In genomic region chr1:125808426-125808825, GRCm38 (mm10) we compare ENCODE assay signal across 11 mouse cellular contexts.
A peak's percentile ranks its signal among the peaks of the same experiment; 100 is the strongest.
DNase-seq lines count a peak whose midpoint lies in the region; ATAC-seq lines count a peak whose summit lies in the region.
"Had no signal": no experiment of that assay in that cellular context is flagged by ENCODE, and none has a peak within 500 bp of the region (broad histone marks: within the 10 kb centered on the region; RNA-seq: fewer than 3 reads in every experiment).

No protein-coding gene starts in this region.

- no peak overlapping the region for H3K27ac ChIP-seq in hindbrain, embryonic 14.5 days
- H3K27ac ChIP-seq in hindbrain, embryonic 10.5 days: no peak overlapping the region
- H3K27ac ChIP-seq: heart, embryonic 13.5 days had no signal

- H3K27me3 ChIP-seq in hindbrain, embryonic 14.5 days (ENCODE audit: control insufficient read depth, insufficient read depth, low read length): no peaks in the 10 kb centered on the region
- no peaks in the 10 kb centered on the region for H3K27me3 ChIP-seq in hindbrain, embryonic 10.5 days (ENCODE audit: insufficient read depth, poor library complexity, severe bottlenecking)
- H3K27me3 ChIP-seq: heart, embryonic 13.5 days had no signal

- intact Hi-C loops in heart, postnatal 36 days (cut with DNase I): no loop called here

- no peaks in the 10 kb centered on the region for H3K36me3 ChIP-seq in hindbrain, embryonic 14.5 days (replicated peaks; ENCODE audit: control insufficient read depth, insufficient read depth)
- H3K36me3 ChIP-seq in hindbrain, embryonic 10.5 days: no peaks in the 10 kb centered on the region
- H3K36me3 ChIP-seq: heart, embryonic 13.5 days had no signal

- H3K9me3 ChIP-seq in hindbrain, embryonic 14.5 days (ENCODE audit: control insufficient read depth, low read length): no peaks in the 10 kb centered on the region
- H3K9me3 ChIP-seq in hindbrain, embryonic 10.5 days: no peaks in the 10 kb centered on the region
- H3K9me3 ChIP-seq: heart, embryonic 13.5 days had no signal

- H3K4me2 ChIP-seq in hindbrain, embryonic 14.5 days (replicated peaks): no peak overlapping the region
- H3K4me2 ChIP-seq: heart, embryonic 13.5 days; midbrain, embryonic 11.5 days had no signal

- peak; percentile 57 for DNase-seq in hindbrain, embryonic 14.5 days (ENCODE audit: low spot score)
- no peak for DNase-seq in hindbrain, embryonic 10.5 days (ENCODE audit: low spot score)
- DNase-seq in thymus, postnatal 0 days (ENCODE audit: low spot score): peak; percentile 10
- no peak for DNase-seq in thymus, adult 18-20 months
- DNase-seq in layer of hippocampus, postnatal 25 days (ENCODE audit: extremely low spot score in 1 of 2, low spot score in 1 of 2): peak; percentile 16 to 36
- no peak for DNase-seq in embryo, embryonic 9.5 days (ENCODE audit: extremely low spot score)
- DNase-seq in heart, postnatal 36 days: no peak
- no peak for DNase-seq in adipocyte (ENCODE audit: low spot score)

- 0 out of 2 replicates have a peak, but pooled peaks cover 4% of the 10 kb centered on the region for H3K4me1 ChIP-seq in hindbrain, embryonic 14.5 days (replicated peaks; ENCODE audit: control insufficient read depth, insufficient read depth, low read length)
- no peaks in the 10 kb centered on the region for H3K4me1 ChIP-seq in hindbrain, embryonic 10.5 days (replicated peaks)
- H3K4me1 ChIP-seq: heart, embryonic 13.5 days had no signal

- H3K9ac ChIP-seq in hindbrain, embryonic 14.5 days: no peak overlapping the region
- H3K9ac ChIP-seq: heart, embryonic 13.5 days had no signal

- whole genome bisulfite sequencing in hindbrain, embryonic 14.5 days: 53% methylated on average over 2 of the region's 2 CpGs
- 81% methylated on average over 2 of the region's 2 CpGs for WGBS in hindbrain, embryonic 10.5 days

- no peak overlapping the region for H3K4me3 ChIP-seq in hindbrain, embryonic 14.5 days (replicated peaks; ENCODE audit: low read length)
- H3K4me3 ChIP-seq in hindbrain, embryonic 10.5 days: no peak overlapping the region
- H3K4me3 ChIP-seq: heart, embryonic 13.5 days had no signal

- no peak for ATAC-seq in hindbrain, embryonic 14.5 days (ENCODE audit: low FRiP score)
- ATAC-seq: CD4-positive, CD25-positive, alpha-beta regulatory T cell, adult 4 months had no signal

Comparison
In these comparisons a context has a peak if more than half of its experiments do, and no peak if none do; other contexts are left out.
1. DNase-seq: peak in hindbrain, embryonic 14.5 days (single experiment), thymus, postnatal 0 days (single experiment) and layer of hippocampus, postnatal 25 days (2 of 2); none in hindbrain, embryonic 10.5 days (single experiment), thymus, adult 18-20 months (0 of 2), embryo, embryonic 9.5 days (single experiment), heart, postnatal 36 days (0 of 2) and adipocyte (single experiment).